Mouse (Mus musculus): ENCODE results near the gene Sc5d. TPM values are rescaled to one million over a fixed set of nuclear protein-coding genes. Genes with fewer than 3 reads are reported as not detected.

Sc5d gene
- polyA plus RNA-seq, 1 experiment from 2014 or later = 33.7 TPM

- WGBS = 76% methylated on average over 6 of the region's 6 CpGs
- Histone ChIP-seq H3K4me3 (no peak overlapping the region), H3K4me2 (no peak overlapping the region), H3K36me3 (no peaks in the 10 kb centered on the region), H3K27me3 (no peaks in the 10 kb centered on the region), H3K4me1 (no peaks in the 10 kb centered on the region), H3K9me3 (no peaks in the 10 kb centered on the region), H3K9ac (no peak overlapping the region), H3K27ac (no peak overlapping the region)
- no peak for ATAC-seq (ENCODE audit: borderline replicate concordance, extremely low read depth, low FRiP score, low TSS enrichment)
Measured at GRCm38 (mm10) chr9:42246688-42247087, 17.4 kb downstream of the Sc5d start.

DNA sequence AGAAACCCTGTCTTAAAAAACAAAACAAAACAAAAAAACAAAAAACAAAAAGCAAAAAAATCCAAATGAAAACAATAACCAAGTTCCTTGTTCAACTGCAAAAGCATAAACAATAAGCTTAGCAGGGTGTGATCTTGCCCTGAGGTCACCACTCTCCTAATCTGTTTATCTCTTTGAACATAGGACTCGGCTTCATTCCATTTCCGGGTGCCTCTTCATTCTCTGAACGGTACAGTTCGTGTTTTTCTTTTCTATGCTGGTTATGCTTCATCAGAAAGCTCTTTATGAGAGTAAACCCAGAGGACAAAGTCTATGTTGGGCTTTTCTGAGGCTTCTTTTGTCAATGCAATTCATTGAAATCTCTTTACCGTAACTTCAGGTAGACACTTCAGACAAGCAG lies 19.9 kb downstream of the Sc5d start:
- Histone ChIP-seq H3K4me3 (no peak overlapping the region), H3K9ac (no peak overlapping the region), H3K36me3 (no peaks in the 10 kb centered on the region), H3K4me2 (no peak overlapping the region), H3K27me3 (no peaks in the 10 kb centered on the region), H3K4me1 (peaks cover 4% of the 10 kb centered on the region; the same call in 1 of the 2 replicates), H3K27ac (no peak overlapping the region), H3K9me3 (no peaks in the 10 kb centered on the region)
- no peak for ATAC-seq (ENCODE audit: borderline replicate concordance, extremely low read depth, low FRiP score, low TSS enrichment)
- 62% methylated on average over 5 of the region's 5 CpGs for WGBS

- Histone ChIP-seq H3K27ac (no peak overlapping the region), H3K4me2 (no peak overlapping the region), H3K36me3 (no peaks in the 10 kb centered on the region), H3K4me1 (peaks cover 4% of the 10 kb centered on the region; the same call in 1 of the 2 replicates), H3K4me3 (no peak overlapping the region), H3K27me3 (no peaks in the 10 kb centered on the region), H3K9me3 (no peaks in the 10 kb centered on the region), H3K9ac (no peak overlapping the region)
- ATAC-seq (ENCODE audit: borderline replicate concordance, extremely low read depth, low FRiP score, low TSS enrichment) = no peak
- 75% methylated on average over 3 of the region's 3 CpGs for WGBS
Measured at GRCm38 (mm10) chr9:42241021-42241420, 23.0 kb downstream of the Sc5d start.

- peaks cover 4% of the 10 kb centered on the region; the same call in 1 of the 2 replicates for H3K4me1 ChIP-seq
- H3K36me3 ChIP-seq = no peaks in the 10 kb centered on the region
- WGBS = 22% methylated on average over 11 of the region's 11 CpGs
- no peaks in the 10 kb centered on the region for H3K9me3 ChIP-seq
- H3K4me2 ChIP-seq = no peak overlapping the region
- H3K27me3 ChIP-seq = no peaks in the 10 kb centered on the region
- no peak overlapping the region for H3K9ac ChIP-seq
- ATAC-seq (ENCODE audit: borderline replicate concordance, extremely low read depth, low FRiP score, low TSS enrichment) = no peak
- no peak overlapping the region for H3K4me3 ChIP-seq
- H3K27ac ChIP-seq = no peak overlapping the region
Measured at GRCm38 (mm10) chr9:42240583-42240992, 23.5 kb downstream of the Sc5d start.

DNA sequence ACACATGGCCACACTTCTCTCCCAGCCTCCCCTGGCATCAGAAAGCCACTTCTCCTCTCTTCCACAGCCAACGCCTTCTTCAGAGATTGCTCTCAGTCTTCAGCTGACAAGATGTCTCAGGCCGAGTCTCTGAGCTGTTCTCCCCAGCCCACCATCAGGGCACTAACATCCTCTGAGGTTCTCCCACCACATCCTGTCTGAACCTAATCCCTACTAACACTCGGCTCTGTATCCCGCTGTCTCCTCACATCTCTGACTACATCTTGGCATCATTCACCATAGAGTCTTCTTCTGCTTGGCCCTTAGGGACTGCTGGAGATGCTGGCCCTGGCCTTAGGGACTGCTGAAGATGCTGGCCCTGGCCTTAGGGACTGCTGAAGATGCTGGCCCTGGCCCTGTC lies 25.2 kb downstream of the Sc5d start:
- ATAC-seq (ENCODE audit: borderline replicate concordance, extremely low read depth, low FRiP score, low TSS enrichment) = no peak
- Histone ChIP-seq H3K4me1 (peaks cover 4% of the 10 kb centered on the region; the same call in 1 of the 2 replicates), H3K9ac (no peak overlapping the region), H3K9me3 (no peaks in the 10 kb centered on the region), H3K27me3 (no peaks in the 10 kb centered on the region), H3K27ac (no peak overlapping the region), H3K4me2 (no peak overlapping the region), H3K4me3 (no peak overlapping the region), H3K36me3 (no peaks in the 10 kb centered on the region)
- WGBS = 73% methylated on average over 4 of the region's 4 CpGs

DNA sequence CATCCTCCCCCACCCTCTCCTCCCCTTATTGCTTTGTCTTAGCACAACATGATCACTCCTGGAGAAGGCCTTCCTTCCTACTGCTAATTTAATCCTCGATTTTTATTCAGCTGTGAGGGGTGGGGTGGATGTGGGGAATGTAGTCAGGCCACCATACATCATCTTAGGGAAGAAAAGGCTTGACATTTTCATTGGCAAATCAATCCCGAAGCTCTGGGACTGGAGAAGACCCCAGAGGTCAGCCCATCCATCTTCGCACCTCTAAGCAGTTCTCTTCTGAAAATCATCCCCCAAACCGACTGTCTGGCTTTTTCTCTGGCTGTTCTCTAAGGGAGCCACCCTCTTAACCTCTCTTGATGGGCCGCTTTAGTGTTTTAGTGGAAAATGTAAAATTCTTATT lies 32.9 kb downstream of the Sc5d start:
- 36% methylated on average over 5 of the region's 5 CpGs for WGBS
- Histone ChIP-seq H3K27ac (no peak overlapping the region), H3K4me3 (no peak overlapping the region), H3K4me1 (no peaks in the 10 kb centered on the region), H3K36me3 (no peaks in the 10 kb centered on the region), H3K27me3 (no peaks in the 10 kb centered on the region), H3K4me2 (no peak overlapping the region), H3K9me3 (no peaks in the 10 kb centered on the region), H3K9ac (no peak overlapping the region)
- ATAC-seq (ENCODE audit: borderline replicate concordance, extremely low read depth, low FRiP score, low TSS enrichment) = no peak

DNA sequence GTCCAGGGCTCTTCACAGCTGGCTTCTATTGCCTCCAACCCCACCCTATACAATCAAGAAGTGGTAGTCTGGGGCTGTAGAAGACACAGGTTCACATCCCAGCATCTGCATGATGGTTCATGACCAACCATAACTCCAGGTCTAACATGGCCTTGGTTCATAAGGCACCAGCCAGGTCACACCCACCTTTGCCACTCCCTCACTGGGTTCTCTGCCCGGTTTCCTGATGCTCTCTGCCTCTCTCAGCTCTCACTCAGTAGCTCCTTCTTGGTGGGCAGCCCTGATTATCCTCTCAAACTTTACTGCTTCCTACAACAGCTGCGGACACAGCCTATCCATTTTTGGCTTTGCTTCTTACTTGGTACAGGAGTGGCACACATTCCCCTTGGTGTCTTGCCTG lies 33.7 kb downstream of the Sc5d start:
- H3K4me1 ChIP-seq = no peaks in the 10 kb centered on the region
- WGBS = 70% methylated on average over 2 of the region's 2 CpGs
- H3K4me2 ChIP-seq = no peak overlapping the region
- H3K9ac ChIP-seq = no peak overlapping the region
- H3K27me3 ChIP-seq = no peaks in the 10 kb centered on the region
- H3K36me3 ChIP-seq = no peaks in the 10 kb centered on the region
- no peak overlapping the region for H3K27ac ChIP-seq
- H3K9me3 ChIP-seq = no peaks in the 10 kb centered on the region
- no peak overlapping the region for H3K4me3 ChIP-seq
- no peak for ATAC-seq (ENCODE audit: borderline replicate concordance, extremely low read depth, low FRiP score, low TSS enrichment)

DNA sequence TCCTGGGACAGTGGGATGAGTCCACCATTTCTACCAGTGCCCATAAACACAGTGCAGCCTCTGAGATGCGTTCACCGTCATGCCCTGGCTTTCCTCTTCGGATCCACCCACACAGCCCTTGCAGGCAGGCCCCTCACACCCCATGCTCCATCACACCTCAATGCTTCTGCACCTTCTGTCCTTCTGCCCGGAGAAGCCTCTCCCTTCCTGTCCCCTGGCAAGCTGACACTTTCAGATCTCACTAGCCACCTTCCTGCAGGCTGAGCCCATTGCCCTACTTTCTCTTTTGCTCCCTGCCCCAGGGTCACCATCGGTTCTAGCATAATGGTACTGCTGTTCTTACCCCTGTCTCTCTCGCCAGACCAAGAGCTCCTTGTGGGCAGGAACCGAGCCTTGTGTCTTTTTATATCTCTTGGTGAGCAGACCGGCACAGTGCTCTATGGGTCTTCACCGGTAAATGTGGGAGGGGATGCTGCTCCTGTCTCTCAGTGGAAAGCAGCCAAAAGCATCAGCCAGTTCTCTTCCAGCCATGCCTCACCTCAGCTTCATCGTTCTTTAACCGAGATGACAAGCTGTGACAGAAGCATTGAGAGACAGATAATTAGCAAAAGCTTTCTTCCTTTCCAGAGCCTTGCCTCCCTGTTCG lies 34.5 kb downstream of the Sc5d start:
- no peaks in the 10 kb centered on the region for H3K36me3 ChIP-seq
- ATAC-seq (ENCODE audit: borderline replicate concordance, extremely low read depth, low FRiP score, low TSS enrichment) = no peak
- no peaks in the 10 kb centered on the region for H3K4me1 ChIP-seq
- H3K9me3 ChIP-seq = no peaks in the 10 kb centered on the region
- 47% methylated on average over 12 of the region's 12 CpGs for WGBS
- no peak overlapping the region for H3K4me3 ChIP-seq
- no peak overlapping the region for H3K4me2 ChIP-seq
- no peaks in the 10 kb centered on the region for H3K27me3 ChIP-seq
- no peak overlapping the region for H3K9ac ChIP-seq
- no peak overlapping the region for H3K27ac ChIP-seq

- WGBS = 78% methylated on average over 1 of the region's 1 CpGs
- H3K36me3 ChIP-seq = no peaks in the 10 kb centered on the region
- no peak overlapping the region for H3K4me2 ChIP-seq
- no peak for ATAC-seq (ENCODE audit: borderline replicate concordance, extremely low read depth, low FRiP score, low TSS enrichment)
- no peaks in the 10 kb centered on the region for H3K4me1 ChIP-seq
- no peaks in the 10 kb centered on the region for H3K9me3 ChIP-seq
- no peak overlapping the region for H3K9ac ChIP-seq
- H3K27ac ChIP-seq = no peak overlapping the region
- H3K27me3 ChIP-seq = no peaks in the 10 kb centered on the region
- no peak overlapping the region for H3K4me3 ChIP-seq
Measured at GRCm38 (mm10) chr9:42227804-42228203, 36.3 kb downstream of the Sc5d start.

DNA sequence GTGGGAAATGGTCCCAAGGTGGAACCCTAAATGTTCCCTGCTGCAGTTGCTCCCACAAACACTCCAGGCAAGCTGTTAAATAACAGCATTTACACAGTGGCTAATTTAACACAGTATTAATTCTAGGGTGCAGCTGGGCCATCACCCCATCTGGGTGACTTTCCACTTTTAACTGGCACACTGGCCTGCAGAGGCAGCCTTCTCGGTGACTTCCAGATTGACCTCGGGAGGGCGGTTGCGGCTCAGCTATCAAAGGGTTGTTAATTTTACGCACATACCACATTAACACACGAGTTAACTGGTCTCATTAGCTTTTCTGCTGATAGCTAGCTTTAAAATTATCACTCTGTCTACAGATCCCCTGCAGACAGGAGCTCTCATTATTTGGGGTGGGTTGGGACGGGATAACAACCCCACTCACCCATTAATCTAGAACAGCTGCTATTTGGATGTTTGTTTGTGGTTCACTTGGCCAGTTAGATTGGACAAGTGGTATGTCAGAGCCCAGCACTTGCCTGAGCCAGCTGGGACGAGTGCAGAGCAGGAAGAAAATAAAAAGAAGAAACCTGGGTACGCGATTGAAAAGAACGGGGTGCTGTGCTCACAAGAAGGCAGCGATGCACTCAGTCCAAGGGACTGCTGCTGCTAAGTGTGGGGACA lies 44.9 kb downstream of the Sc5d start:
- Histone ChIP-seq H3K4me2 (no peak overlapping the region), H3K27ac (0 out of 2 replicates have a peak overlapping the region, but pooled peaks have one; percentile 78), H3K36me3 (no peaks in the 10 kb centered on the region), H3K4me1 (peaks cover 26% of the 10 kb centered on the region), H3K27me3 (no peaks in the 10 kb centered on the region), H3K4me3 (no peak overlapping the region), H3K9ac (no peak overlapping the region), H3K9me3 (no peaks in the 10 kb centered on the region)
- WGBS = 61% methylated on average over 12 of the region's 12 CpGs
- ATAC-seq (ENCODE audit: borderline replicate concordance, extremely low read depth, low FRiP score, low TSS enrichment) = no peak

DNA sequence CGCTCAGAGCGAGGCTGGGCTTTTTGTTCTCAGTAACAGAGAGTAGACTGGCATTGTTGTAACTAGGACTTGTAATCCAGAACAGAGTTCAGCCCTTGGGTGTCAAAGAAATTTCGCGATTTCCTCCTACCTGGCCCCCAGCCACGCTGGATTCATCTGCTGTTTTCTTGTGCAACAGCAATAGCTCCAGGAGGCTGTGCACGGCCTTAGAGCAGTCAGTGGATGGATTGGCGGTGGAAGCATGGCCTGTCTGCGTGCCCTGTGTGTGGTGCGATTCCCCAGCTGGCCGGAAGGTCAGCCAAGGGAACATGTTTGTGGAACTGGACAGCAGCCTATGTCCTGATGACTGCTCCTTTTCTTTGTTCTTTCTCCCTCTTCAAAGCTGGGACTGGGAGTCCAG lies 46.4 kb downstream of the Sc5d start:
- Histone ChIP-seq H3K4me1 (peaks cover 26% of the 10 kb centered on the region), H3K4me3 (no peak overlapping the region), H3K4me2 (no peak overlapping the region; the same call in 1 of the 2 replicates), H3K36me3 (no peaks in the 10 kb centered on the region), H3K27ac (peak overlapping the region; percentile 78), H3K9me3 (no peaks in the 10 kb centered on the region), H3K27me3 (no peaks in the 10 kb centered on the region), H3K9ac (no peak overlapping the region)
- peak; percentile 95 for ATAC-seq (ENCODE audit: borderline replicate concordance, extremely low read depth, low FRiP score, low TSS enrichment)
- 57% methylated on average over 10 of the region's 10 CpGs for WGBS

DNA sequence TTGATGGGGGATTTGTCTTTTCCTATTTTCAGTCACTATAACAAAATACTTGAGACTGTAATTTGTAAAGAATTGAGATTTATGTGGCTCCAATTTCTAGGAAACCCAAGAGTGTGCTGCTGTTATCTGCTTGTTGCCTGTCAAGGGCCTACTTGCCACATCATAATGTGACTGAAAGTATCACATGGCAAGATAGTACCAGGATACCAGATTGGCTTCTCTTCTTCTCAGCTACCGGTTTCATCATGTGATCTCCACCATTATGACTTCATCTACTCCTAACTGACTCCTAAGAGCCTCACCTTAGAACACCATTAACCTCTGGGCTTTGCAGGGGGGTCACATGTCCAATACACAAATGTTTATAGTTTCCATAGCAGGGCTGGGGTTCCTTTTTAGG lies 49.9 kb downstream of the Sc5d start:
- Histone ChIP-seq H3K27me3 (no peaks in the 10 kb centered on the region), H3K36me3 (no peaks in the 10 kb centered on the region), H3K4me3 (no peak overlapping the region), H3K9me3 (no peaks in the 10 kb centered on the region), H3K9ac (no peak overlapping the region), H3K27ac (no peak overlapping the region), H3K4me2 (no peak overlapping the region), H3K4me1 (peaks cover 19% of the 10 kb centered on the region)
- WGBS = 52% methylated on average over 1 of the region's 1 CpGs
- no peak for ATAC-seq (ENCODE audit: borderline replicate concordance, extremely low read depth, low FRiP score, low TSS enrichment)

Measured in lung, embryonic 15.5 days (tissue).